Mouse (Mus musculus) embryonic facial prominence, embryonic 10.5 days (tissue): ENCODE measurements around the gene Gne. TPM values are rescaled to one million over a fixed set of nuclear protein-coding genes. Genes with fewer than 3 reads are reported as not detected.

Experiments used
- polyA plus RNA-seq: library from polyadenylated mRNA; unstranded; fragments of >200 nt; fragmentation: Nextera tagmentation; extraction: Ambion mirVana; gene quantifications from 2 replicates; pipeline ENCODE4 v1.2.1, GENCODE M21; 2016

The Gne gene
- polyA plus RNA-seq, 1 experiment from 2014 or later: 20.5 TPM

Other genes starting within 250 kb of the Gne start
- gene Olfr157, start 244.0 kb downstream of the Gne start, polyA plus RNA-seq: not detected in 2 replicates
- gene Olfr155, start 232.6 kb downstream of the Gne start, polyA plus RNA-seq: not detected in 2 replicates
- gene Reck, start 208.6 kb downstream of the Gne start, polyA plus RNA-seq: 17.4 and 19.3 TPM in 2 replicates
- 55.8 and 75.8 TPM in 2 replicates for gene Glipr2, start 126.8 kb downstream of the Gne start, polyA plus RNA-seq
- not detected in 2 replicates for gene Ccin, start 100.7 kb downstream of the Gne start, polyA plus RNA-seq
- 212 and 222 TPM in 2 replicates for gene Clta, start 79.7 kb downstream of the Gne start, polyA plus RNA-seq
- 34.1 and 34.8 TPM in 2 replicates for gene Rnf38, start 149.6 kb upstream of the Gne start, polyA plus RNA-seq
- gene Melk, start 216.7 kb upstream of the Gne start, polyA plus RNA-seq: 66.7 and 73.3 TPM in 2 replicates